Mouse (Mus musculus) olfactory bulb, adult 2 months (tissue): Measurements from ENCODE around the gene Grip1. TPM values are rescaled to one million over a fixed set of nuclear protein-coding genes. Genes with fewer than 3 reads are reported as not detected.

ENCODE experiments used
- H3K27ac ChIP-seq: fragments of 200-500 bp; 2 replicates; pipeline ENCODE4 v1.5.1; 2012; ENCODE audit warnings: low read depth, low read length; ENCODE audit not compliant: insufficient read depth
- H3K4me1 ChIP-seq: fragments of 200-500 bp; 2 replicates; pipeline ENCODE4 v1.6.1; 2012; ENCODE audit warnings: low read length; ENCODE audit not compliant: control insufficient read depth, insufficient read depth
- H3K4me3 ChIP-seq: fragments of 200-500 bp; 2 replicates; pipeline ENCODE4 v1.5.1; 2012; ENCODE audit warnings: mild to moderate bottlenecking, low read depth, low read length, moderate library complexity; ENCODE audit not compliant: insufficient read depth
- CTCF ChIP-seq: fragments of 200-500 bp; IDR thresholded peaks from 2 replicates; pipeline ENCODE4 v1.5.1; 2012; ENCODE audit warnings: low read depth, mild to moderate bottlenecking, low read length, moderate library complexity; ENCODE audit not compliant: insufficient read depth
- POLR2A ChIP-seq: fragments of 200-500 bp; IDR thresholded peaks from 2 replicates; pipeline ENCODE4 v1.6.1; 2012; ENCODE audit warnings: mild to moderate bottlenecking, low read depth, low read length, moderate library complexity; ENCODE audit not compliant: insufficient read depth
- WGBS: fragments of 180-500 bp; shearing (Covaris S2); methylation state at CpG from one replicate; pipeline ENCODE4 v1.1.7; 2018; 5-methylcytosine and 5-hydroxymethylcytosine counted together
- polyA plus RNA-seq: library from polyadenylated mRNA; stranded (reverse); fragments of >200 nt; gene quantifications from 2 replicates; pipeline ENCODE4 v1.2.4, GENCODE M21; 2012; ENCODE audit warnings: low replicate concordance; ENCODE audit not compliant: missing spikeins, insufficient read depth, insufficient read length

Gene Grip1
- polyA plus RNA-seq, 1 experiment = not detected

DNA sequence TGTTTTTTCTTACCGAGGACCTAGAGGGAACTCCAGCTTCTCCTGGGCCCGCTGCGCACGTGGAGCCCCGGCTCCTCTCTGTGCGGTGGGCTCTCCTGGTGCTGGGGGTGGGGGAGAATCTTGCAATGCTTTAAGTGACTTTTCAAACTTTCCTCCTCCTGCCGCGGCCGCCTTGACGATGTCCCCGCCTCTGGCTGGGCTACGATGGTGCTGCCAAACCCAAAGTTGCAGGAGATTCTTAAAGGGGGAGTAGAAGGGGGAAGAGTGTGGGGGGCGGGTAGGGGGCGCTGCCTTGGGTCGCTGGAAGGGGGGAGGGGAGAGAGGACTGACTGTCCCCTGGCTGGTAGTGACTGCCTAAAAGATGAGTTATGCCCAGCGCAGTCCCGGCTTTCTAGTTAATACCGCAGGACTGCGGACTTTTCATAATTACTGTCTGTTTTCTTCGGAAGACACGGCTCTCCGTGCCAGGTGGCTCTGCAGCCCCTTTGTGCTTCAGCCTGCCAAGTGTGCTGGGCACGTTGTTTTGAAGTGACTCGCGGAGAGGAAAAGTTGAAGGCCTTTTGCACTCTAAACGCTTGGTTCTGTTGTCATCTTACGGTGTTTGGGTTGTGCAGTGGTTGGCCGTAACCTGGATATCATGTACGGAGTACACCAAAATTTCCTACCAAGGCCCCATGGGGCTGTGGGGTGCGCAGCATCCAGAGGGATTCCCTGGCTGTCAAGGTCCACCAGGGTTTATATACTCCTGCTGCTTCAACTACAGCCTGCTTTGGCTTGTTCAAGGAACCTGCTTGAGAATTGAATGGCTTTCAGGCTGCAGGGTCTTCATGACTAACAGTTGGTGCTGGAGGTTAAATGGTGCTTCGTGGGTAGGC lies 1.3 kb downstream of the Grip1 start:
- peak overlapping the region; percentile 78 for H3K4me3 ChIP-seq
- WGBS = under 1% methylated on average over 30 of the region's 31 CpGs
- H3K4me1 ChIP-seq = peaks cover 14% of the 10 kb centered on the region
- no peak overlapping the region for H3K27ac ChIP-seq
- no peak for TF ChIP-seq CTCF
- no peak for TF ChIP-seq POLR2A

DNA sequence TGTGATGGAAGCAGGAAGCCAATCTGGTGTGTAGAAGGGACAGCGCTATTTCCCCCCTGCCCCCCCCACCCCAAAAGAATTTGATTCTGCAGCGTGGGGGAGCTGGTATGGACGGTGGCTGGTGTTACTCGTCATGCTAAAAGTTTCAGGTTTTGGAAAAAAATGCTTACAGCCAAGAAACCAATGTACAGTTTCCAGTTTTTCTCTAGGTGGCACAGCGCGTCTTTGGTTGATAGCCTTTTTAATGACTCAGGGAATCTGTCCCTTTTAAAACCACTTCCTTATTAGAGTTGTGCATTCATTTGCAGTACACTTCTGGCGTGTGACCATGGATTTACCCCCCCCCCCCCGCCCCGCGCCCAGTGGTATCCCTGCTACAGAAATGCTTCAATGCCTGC lies 1.9 kb downstream of the Grip1 start:
- TF ChIP-seq POLR2A (no peak), CTCF (no peak)
- H3K27ac ChIP-seq = no peak overlapping the region
- 7% methylated on average over 10 of the region's 10 CpGs for WGBS
- peak overlapping the region; percentile 78; the same call in 1 of the 2 replicates for H3K4me3 ChIP-seq
- peaks cover 14% of the 10 kb centered on the region for H3K4me1 ChIP-seq

DNA sequence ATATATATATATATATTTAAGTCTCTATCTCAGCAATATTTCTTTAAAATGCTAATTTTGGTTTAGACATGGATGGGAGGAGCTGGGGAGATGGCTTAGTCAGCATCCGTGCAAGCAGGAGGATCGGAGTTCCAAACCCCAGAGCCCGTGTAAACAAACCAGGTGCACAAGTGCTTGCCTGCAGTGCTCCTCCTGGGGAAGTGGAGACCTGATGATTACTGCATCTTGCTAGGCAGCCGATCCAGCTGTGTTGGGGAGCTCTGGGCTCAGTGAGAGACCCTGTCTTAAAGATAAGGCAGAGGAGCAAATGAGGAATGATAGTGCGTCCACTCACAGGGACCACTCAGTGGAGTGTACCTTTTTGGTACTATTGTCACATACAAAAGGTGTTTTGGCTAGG lies 3.5 kb downstream of the Grip1 start:
- 94% methylated on average over 5 of the region's 5 CpGs for WGBS
- H3K4me1 ChIP-seq = peaks cover 14% of the 10 kb centered on the region
- no peak overlapping the region for H3K4me3 ChIP-seq
- TF ChIP-seq POLR2A (no peak), CTCF (no peak)
- no peak overlapping the region for H3K27ac ChIP-seq

DNA sequence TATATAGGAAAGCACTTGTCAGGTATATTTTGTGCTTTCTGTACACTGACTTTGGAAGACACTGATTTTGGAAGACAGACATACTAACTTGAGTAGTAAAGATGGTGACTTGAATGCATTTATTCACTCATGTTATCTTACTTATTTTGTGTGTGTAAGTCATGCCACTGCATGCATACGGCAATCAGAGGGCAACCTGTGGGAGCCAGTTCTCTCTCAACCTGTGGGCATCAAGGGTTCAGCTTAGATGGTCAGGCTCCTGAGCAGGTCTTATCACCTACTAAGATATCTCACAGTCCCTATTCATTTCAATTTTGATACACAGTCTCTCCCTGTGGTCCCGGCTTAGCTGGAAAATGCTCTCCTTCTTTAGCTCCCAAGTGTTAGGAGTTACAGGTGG lies 5.4 kb downstream of the Grip1 start:
- 96% methylated on average over 2 of the region's 2 CpGs for WGBS
- Histone ChIP-seq H3K4me3 (no peak overlapping the region), H3K27ac (no peak overlapping the region), H3K4me1 (peaks cover 12% of the 10 kb centered on the region)
- no peak for TF ChIP-seq POLR2A
- no peak for TF ChIP-seq CTCF

DNA sequence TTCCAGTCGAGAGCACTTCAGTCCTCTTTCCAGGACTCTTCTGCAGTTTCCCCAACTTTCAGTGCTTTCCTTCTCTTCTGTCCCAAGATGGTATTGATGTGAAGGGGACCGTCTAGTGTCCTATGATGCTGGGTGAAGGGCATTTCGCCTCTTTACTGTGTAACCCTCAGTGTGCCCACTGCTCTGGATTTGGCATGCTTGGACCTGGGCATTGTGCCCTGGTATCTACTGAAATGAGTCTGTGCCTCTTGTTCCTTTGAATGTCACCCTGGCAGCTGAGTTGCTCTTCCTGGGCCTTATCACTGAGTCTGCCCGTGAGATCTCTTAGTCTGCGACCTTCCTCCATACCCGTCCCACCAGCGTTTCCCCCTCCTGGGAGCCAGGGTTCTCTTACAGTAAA lies 9.7 kb downstream of the Grip1 start:
- TF ChIP-seq CTCF (no peak), POLR2A (no peak)
- Histone ChIP-seq H3K4me1 (no peaks in the 10 kb centered on the region), H3K4me3 (no peak overlapping the region), H3K27ac (no peak overlapping the region)
- WGBS = 91% methylated on average over 7 of the region's 7 CpGs

DNA sequence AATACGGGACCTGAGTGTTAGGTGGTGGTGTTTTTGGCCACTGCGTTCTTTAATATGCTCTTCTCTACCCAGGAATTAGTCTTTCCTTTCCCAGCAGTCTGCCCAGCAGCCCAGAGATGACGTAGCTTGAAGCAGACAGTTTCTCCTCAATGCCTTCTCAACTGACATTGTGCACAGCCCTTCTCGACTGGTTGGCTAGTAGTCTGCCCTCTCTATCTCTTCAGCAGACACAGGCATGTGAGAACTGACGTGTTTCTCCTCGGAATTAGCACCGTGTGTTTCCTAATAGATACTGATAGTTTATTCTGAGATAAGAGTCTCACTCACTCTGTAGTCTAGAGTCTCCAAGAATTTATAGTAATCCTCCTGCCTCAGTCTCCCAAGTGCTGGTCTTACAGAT lies 10.2 kb downstream of the Grip1 start:
- no peaks in the 10 kb centered on the region for H3K4me1 ChIP-seq
- H3K27ac ChIP-seq = no peak overlapping the region
- 88% methylated on average over 7 of the region's 7 CpGs for WGBS
- TF ChIP-seq CTCF (no peak), POLR2A (no peak)
- H3K4me3 ChIP-seq = no peak overlapping the region

DNA sequence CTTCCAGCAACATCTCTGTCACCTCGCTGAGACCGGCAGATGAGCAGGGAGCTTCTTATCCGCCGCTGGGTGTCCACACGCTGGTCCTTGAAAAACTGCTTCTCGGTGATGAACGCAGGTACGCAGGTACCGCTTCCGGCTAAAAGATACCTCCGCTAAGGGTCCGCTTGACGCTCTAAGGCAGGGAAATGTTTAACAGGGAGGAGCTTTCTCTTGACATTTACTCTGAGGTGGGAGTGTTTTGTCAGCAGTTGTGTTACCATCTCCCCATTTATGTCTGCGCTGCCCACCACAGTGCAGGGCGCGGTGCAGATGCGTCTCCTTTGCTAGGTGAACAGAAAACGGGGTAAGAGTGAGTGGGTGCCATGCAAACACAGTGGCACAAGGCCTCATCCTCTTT lies 14.3 kb downstream of the Grip1 start:
- 96% methylated on average over 18 of the region's 18 CpGs for WGBS
- TF ChIP-seq POLR2A (no peak), CTCF (no peak)
- no peak overlapping the region for H3K27ac ChIP-seq
- no peak overlapping the region for H3K4me3 ChIP-seq
- no peaks in the 10 kb centered on the region for H3K4me1 ChIP-seq

DNA sequence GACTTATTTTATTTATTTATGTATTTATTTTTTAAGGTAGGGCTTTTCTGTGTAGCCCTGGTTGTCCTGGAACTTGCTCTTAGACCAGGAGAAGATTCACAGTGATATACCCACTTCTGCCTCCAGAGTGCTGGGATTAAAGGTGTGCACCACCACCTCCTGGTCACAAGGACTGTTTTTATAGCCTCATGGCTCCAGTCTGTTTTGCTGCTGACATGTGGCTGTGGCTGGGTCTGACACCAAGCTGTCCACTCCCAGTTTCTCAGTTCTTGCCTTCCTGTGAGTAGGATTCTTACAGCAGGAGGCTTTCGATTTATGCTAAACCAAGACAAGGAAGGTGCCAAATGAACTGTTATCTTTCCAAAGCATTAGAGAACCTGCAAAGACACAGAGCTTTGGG lies 16.5 kb downstream of the Grip1 start:
- 95% methylated on average over 1 of the region's 1 CpGs for WGBS
- no peaks in the 10 kb centered on the region for H3K4me1 ChIP-seq
- TF ChIP-seq CTCF (no peak), POLR2A (no peak)
- no peak overlapping the region for H3K4me3 ChIP-seq
- H3K27ac ChIP-seq = no peak overlapping the region

DNA sequence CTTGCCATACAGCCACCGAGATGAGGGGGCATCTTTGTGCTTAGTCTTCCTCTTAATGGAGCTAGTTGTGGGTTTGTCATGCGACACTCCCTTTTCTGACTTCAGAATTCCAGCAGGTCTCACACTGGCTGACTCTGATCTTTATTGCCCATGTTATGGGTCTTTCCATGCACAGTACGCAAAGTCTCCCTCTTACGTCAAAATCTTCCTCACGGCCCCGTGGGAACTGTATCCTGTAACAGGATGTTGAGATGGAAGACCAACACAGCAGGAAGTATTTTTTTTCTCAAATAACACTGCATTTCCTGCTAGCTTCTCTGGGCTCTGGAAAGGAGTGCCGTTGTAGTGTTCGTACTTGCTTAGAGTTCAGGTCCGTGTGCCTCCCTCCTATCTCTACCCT lies 21.5 kb downstream of the Grip1 start:
- H3K4me1 ChIP-seq = no peaks in the 10 kb centered on the region
- H3K27ac ChIP-seq = no peak overlapping the region
- no peak overlapping the region for H3K4me3 ChIP-seq
- 87% methylated on average over 9 of the region's 9 CpGs for WGBS
- TF ChIP-seq POLR2A (no peak), CTCF (no peak)

DNA sequence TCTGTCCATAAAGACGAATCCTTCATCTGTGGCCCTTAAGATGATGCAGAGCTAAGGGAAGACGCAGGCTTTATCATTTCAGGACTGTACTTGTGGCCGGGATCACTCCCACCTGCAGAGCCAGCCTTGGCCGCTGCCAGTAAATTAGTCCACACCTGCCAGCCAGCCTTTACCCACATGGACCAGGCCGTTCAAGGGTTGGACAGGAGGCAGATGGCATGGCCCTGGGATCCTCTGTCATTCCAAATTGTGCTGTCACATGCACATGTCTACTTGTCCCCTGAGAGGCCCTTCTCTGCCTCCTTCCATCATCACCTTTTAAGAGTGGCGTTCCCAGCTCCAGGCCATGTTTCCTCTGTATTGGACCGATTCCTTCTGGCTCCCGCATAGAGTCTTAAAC lies 24.0 kb downstream of the Grip1 start:
- no peaks in the 10 kb centered on the region for H3K4me1 ChIP-seq
- no peak overlapping the region for H3K4me3 ChIP-seq
- H3K27ac ChIP-seq = no peak overlapping the region
- TF ChIP-seq CTCF = no peak
- TF ChIP-seq POLR2A = no peak
- WGBS = 98% methylated on average over 8 of the region's 8 CpGs
